19 mouse cellular contexts compared by ENCODE assay signal in genomic region chr4:125624885-125625678, GRCm38 (mm10).
DNase-seq lines count a peak whose midpoint lies in the region; ATAC-seq and TF ChIP-seq lines count a peak whose summit lies in the region.
"Had no signal": no experiment of that assay in that cellular context is flagged by ENCODE, and none has a peak within 500 bp of the region (broad histone marks: within the 10 kb centered on the region; RNA-seq: fewer than 3 reads in every experiment).

No protein-coding gene starts in this region.

- no peak overlapping the region for H3K9ac ChIP-seq in forebrain, embryonic 15.5 days (replicated peaks)
- H3K9ac ChIP-seq in forebrain, embryonic 12.5 days = no peak overlapping the region

- H3K27ac ChIP-seq in forebrain, embryonic 15.5 days (replicated peaks) = 0 out of 2 replicates have a peak overlapping the region, but pooled peaks have one; percentile 47
- H3K27ac ChIP-seq in forebrain, embryonic 12.5 days = no peak overlapping the region
- H3K27ac ChIP-seq in kidney, adult 2 months (ENCODE audit: insufficient read depth, low read depth, low read length) = no peak overlapping the region
- H3K27ac ChIP-seq: hindbrain, embryonic 10.5 days had no signal

- peaks cover 5% of the 10 kb centered on the region; the same call in 1 of the 2 replicates for H3K27me3 ChIP-seq in forebrain, embryonic 15.5 days
- no peaks in the 10 kb centered on the region for H3K27me3 ChIP-seq in forebrain, embryonic 12.5 days
- no peaks in the 10 kb centered on the region for H3K27me3 ChIP-seq in kidney, adult 2 months (replicated peaks; ENCODE audit: control insufficient read depth, insufficient read depth, low read length)
- no peaks in the 10 kb centered on the region for H3K27me3 ChIP-seq in E14TG2a.4 (ENCODE audit: insufficient read depth, low read length)

- no peak for DNase-seq in kidney, adult 2 months
- no peak for DNase-seq in kidney, adult 18-20 months
- peak; percentile 70 for DNase-seq in brain, embryonic 14.5 days (ENCODE audit: low read depth)
- DNase-seq in kidney, postnatal 14 days = no peak
- no peak for DNase-seq in right cerebral cortex, adult 2 months (ENCODE audit: low spot score in 2 of 2)
- DNase-seq: adrenal gland, adult 2 months; cerebellum, adult 9-11 months; gastrocnemius, postnatal 10 days; left cerebral cortex, postnatal 4 days; liver; lung, adult 18-20 months; thymus, adult 18-20 months; thymus, postnatal 4 days had no signal

- 0 out of 2 replicates have a peak, but pooled peaks cover 4% of the 10 kb centered on the region for H3K36me3 ChIP-seq in forebrain, embryonic 15.5 days
- H3K36me3 ChIP-seq in forebrain, embryonic 12.5 days (replicated peaks) = no peaks in the 10 kb centered on the region; the same call in 1 of the 2 replicates
- H3K36me3 ChIP-seq in kidney, adult 2 months (ENCODE audit: control insufficient read depth, insufficient read depth, low read length) = no peaks in the 10 kb centered on the region
- H3K36me3 ChIP-seq in E14TG2a.4 (ENCODE audit: insufficient read depth, low read length) = peaks cover 22% of the 10 kb centered on the region
- H3K36me3 ChIP-seq: hindbrain, embryonic 10.5 days had no signal

- 83% methylated on average over 9 of the region's 9 CpGs for WGBS in forebrain, embryonic 15.5 days
- 90% methylated on average over 9 of the region's 9 CpGs for WGBS in forebrain, embryonic 12.5 days
- WGBS in kidney, adult 2 months = 93% methylated on average over 9 of the region's 9 CpGs

- TF ChIP-seq CTCF in kidney, adult 2 months (conservative IDR thresholded peaks at IDR 0.05; ENCODE audit: insufficient read depth, insufficient read length, low read depth, low read length) = 0 out of 2 replicates have a peak, but pooled peaks have one; percentile 2
- peak; percentile 92 for TF ChIP-seq CTCF in E14TG2a.4 (conservative IDR thresholded peaks at IDR 0.05; ENCODE audit: low read length)
- peak; percentile 47; the same call in 1 of the 2 replicates for TF ChIP-seq CTCF in brain, embryonic 14.5 days (IDR thresholded peaks at IDR 0.05; ENCODE audit: borderline replicate concordance, extremely low read depth, insufficient read depth, insufficient read length)

- H3K4me3 ChIP-seq in forebrain, embryonic 15.5 days = no peak overlapping the region
- no peak overlapping the region for H3K4me3 ChIP-seq in forebrain, embryonic 12.5 days (replicated peaks)
- no peak overlapping the region for H3K4me3 ChIP-seq in kidney, adult 2 months (ENCODE audit: insufficient read depth, low read depth, low read length)
- no peak overlapping the region for H3K4me3 ChIP-seq in E14TG2a.4 (replicated peaks; ENCODE audit: low read length)
- H3K4me3 ChIP-seq: hindbrain, embryonic 10.5 days had no signal

- ATAC-seq in forebrain, embryonic 15.5 days (replicated peaks) = peak; percentile 60; the same call in 1 of the 2 replicates
- ATAC-seq in forebrain, embryonic 12.5 days (ENCODE audit: low FRiP score) = no peak
- ATAC-seq: CD4-positive, CD25-positive, alpha-beta regulatory T cell, adult 4 months; inflammation-experienced regulatory T-cells, adult 6 months had no signal

- no peaks in the 10 kb centered on the region for H3K9me3 ChIP-seq in forebrain, embryonic 15.5 days
- peaks cover 5% of the 10 kb centered on the region; the same call in 1 of the 2 replicates for H3K9me3 ChIP-seq in forebrain, embryonic 12.5 days
- no peaks in the 10 kb centered on the region for H3K9me3 ChIP-seq in E14TG2a.4 (ENCODE audit: low read length)

- H3K4me2 ChIP-seq in forebrain, embryonic 15.5 days (replicated peaks) = no peak overlapping the region
- H3K4me2 ChIP-seq in forebrain, embryonic 12.5 days = no peak overlapping the region

- TF ChIP-seq POLR2A in kidney, adult 2 months (IDR thresholded peaks at IDR 0.05; ENCODE audit: low read depth, low read length) = no peak
- TF ChIP-seq POLR2A in brain, embryonic 14.5 days (IDR thresholded peaks at IDR 0.05; ENCODE audit: borderline replicate concordance, extremely low read depth, insufficient read depth, insufficient read length, poor library complexity, severe bottlenecking) = no peak

- H3K4me1 ChIP-seq in forebrain, embryonic 15.5 days = peaks cover 22% of the 10 kb centered on the region
- H3K4me1 ChIP-seq in forebrain, embryonic 12.5 days = 0 out of 2 replicates have a peak, but pooled peaks cover 6% of the 10 kb centered on the region
- H3K4me1 ChIP-seq in kidney, adult 2 months (ENCODE audit: control insufficient read depth, insufficient read depth, low read length) = no peaks in the 10 kb centered on the region
- H3K4me1 ChIP-seq in E14TG2a.4 (replicated peaks; ENCODE audit: low read depth, low read length) = peaks cover 25% of the 10 kb centered on the region

Comparison
In these comparisons a context has a peak if more than half of its experiments do, and no peak if none do; other contexts are left out.
1. CTCF ChIP-seq: peak in every context shown above with its lines; median percentile 92 in E14TG2a.4; 47 in brain, embryonic 14.5 days; 2 in kidney, adult 2 months.